Mouse (Mus musculus) forebrain, embryonic 11.5 days (tissue): ENCODE results near the gene Zfp688. TPM values are rescaled to one million over a fixed set of nuclear protein-coding genes. Genes with fewer than 3 reads are reported as not detected.
"Not testable (repeated sequence)": the region's sequence is repeated elsewhere in the genome, so short reads cannot be mapped to it uniquely, and the experiment has no call there.

Source experiments
- ATAC-seq: fragments of 200-750 bp; cut with Nextera tagmentation; replicated peaks from 2 replicates; pipeline ENCODE4 v1.8.0; 2017; ENCODE audit warnings: moderate TSS enrichment; ENCODE audit not compliant: low FRiP score
- DNase-seq: peaks from one replicate; pipeline ENCODE4 v3.0.0-alpha.2; 2017; ENCODE audit warnings: low spot score
- H3K27ac ChIP-seq: fragments of 300-500 bp; sonication (generic); 2 replicates; pipeline ENCODE4 v1.5.1; 2014; ENCODE audit warnings: low read depth, low read length
- H3K27me3 ChIP-seq: fragments of 300-500 bp; sonication (generic); 2 replicates; pipeline ENCODE4 v1.6.1; 2014; ENCODE audit warnings: mild to moderate bottlenecking, low read length, mixed read lengths; ENCODE audit not compliant: control insufficient read depth, insufficient read depth
- H3K36me3 ChIP-seq: fragments of 300-500 bp; sonication (generic); 2 replicates; pipeline ENCODE4 v1.6.1; 2014; ENCODE audit warnings: mild to moderate bottlenecking, low read length, moderate library complexity, mixed read lengths; ENCODE audit not compliant: control insufficient read depth, insufficient read depth
- H3K4me1 ChIP-seq: fragments of 300-500 bp; sonication (generic); replicated peaks from 2 replicates; pipeline ENCODE4 v1.6.1; 2014; ENCODE audit warnings: low read length, mixed read lengths; ENCODE audit not compliant: control insufficient read depth, insufficient read depth
- H3K4me2 ChIP-seq: fragments of 300-500 bp; sonication (generic); 2 replicates; pipeline ENCODE4 v1.6.1; 2014; ENCODE audit warnings: low read depth, mild to moderate bottlenecking, low read length, moderate library complexity, mixed read lengths; ENCODE audit not compliant: severe bottlenecking
- H3K4me3 ChIP-seq: fragments of 300-500 bp; sonication (generic); 2 replicates; pipeline ENCODE4 v1.5.1; 2014; ENCODE audit warnings: low read depth, low read length
- H3K9ac ChIP-seq: fragments of 300-500 bp; sonication (generic); 2 replicates; pipeline ENCODE4 v1.6.1; 2014; ENCODE audit warnings: low read length
- H3K9me3 ChIP-seq: fragments of 300-500 bp; sonication (generic); 2 replicates; pipeline ENCODE4 v1.6.1; 2016; ENCODE audit warnings: low read length, mixed read lengths; ENCODE audit not compliant: control insufficient read depth
- WGBS: fragments of 180-500 bp; shearing (Covaris S2); extraction: QIAGEN DNeasy Blood & Tissue Kit; methylation state at CpG from one replicate; pipeline ENCODE4 v1.1.7; 2014; 5-methylcytosine and 5-hydroxymethylcytosine counted together
- polyA plus RNA-seq: library from polyadenylated mRNA; unstranded; fragments of >200 nt; fragmentation: Nextera tagmentation; extraction: Ambion mirVana; gene quantifications from 2 replicates; pipeline ENCODE4 v1.2.1, GENCODE M21; 2014

The Zfp688 gene
- polyA plus RNA-seq, 1 experiment from 2014 or later = 35.7 TPM

- not testable (repeated sequence) for H3K4me3 ChIP-seq, ATAC-seq, H3K4me1 ChIP-seq, H3K4me2 ChIP-seq, H3K27me3 ChIP-seq, H3K9ac ChIP-seq, H3K9me3 ChIP-seq, H3K27ac ChIP-seq
- peak; percentile 41 for DNase-seq
- H3K36me3 ChIP-seq = peaks cover 17% of the 10 kb centered on the region; the same call in 1 of the 2 replicates
- 90% methylated on average over 3 of the region's 3 CpGs for WGBS
Measured at GRCm38 (mm10) chr7:127458371-127459122, 36.7 kb upstream of the Zfp688 start.

- no peak overlapping the region for H3K4me3 ChIP-seq
- H3K27me3 ChIP-seq = no peaks in the 10 kb centered on the region
- no peak overlapping the region for H3K9ac ChIP-seq
- peaks cover 17% of the 10 kb centered on the region; the same call in 1 of the 2 replicates for H3K36me3 ChIP-seq
- WGBS = 85% methylated on average over 7 of the region's 7 CpGs
- no peak overlapping the region for H3K27ac ChIP-seq
- no peak overlapping the region for H3K4me2 ChIP-seq
- no peak for ATAC-seq
- peaks cover 4% of the 10 kb centered on the region for H3K4me1 ChIP-seq
- H3K9me3 ChIP-seq = no peaks in the 10 kb centered on the region; the same call in 1 of the 2 replicates
- DNase-seq = no peak
Measured at GRCm38 (mm10) chr7:127454905-127455304, 33.0 kb upstream of the Zfp688 start.

- no peaks in the 10 kb centered on the region; the same call in 1 of the 2 replicates for H3K9me3 ChIP-seq
- no peak overlapping the region for H3K4me2 ChIP-seq
- no peak overlapping the region for H3K27ac ChIP-seq
- peaks cover 13% of the 10 kb centered on the region; the same call in 1 of the 2 replicates for H3K36me3 ChIP-seq
- no peak for ATAC-seq
- no peak overlapping the region for H3K4me3 ChIP-seq
- H3K27me3 ChIP-seq = no peaks in the 10 kb centered on the region
- 93% methylated on average over 2 of the region's 2 CpGs for WGBS
- peaks cover 6% of the 10 kb centered on the region for H3K4me1 ChIP-seq
- no peak for DNase-seq
- no peak overlapping the region; the same call in 1 of the 2 replicates for H3K9ac ChIP-seq
Measured at GRCm38 (mm10) chr7:127453056-127453455, 31.2 kb upstream of the Zfp688 start.

- Histone ChIP-seq H3K36me3 (peaks cover 2% of the 10 kb centered on the region; the same call in 1 of the 2 replicates), H3K4me1 (peaks cover 10% of the 10 kb centered on the region), H3K9me3 (no peaks in the 10 kb centered on the region), H3K4me2 (peak overlapping the region; percentile 86), H3K4me3 (peak overlapping the region; percentile 93), H3K27ac (peak overlapping the region; percentile 3; the same call in 1 of the 2 replicates), H3K27me3 (no peaks in the 10 kb centered on the region), H3K9ac (peak overlapping the region; percentile 99)
- ATAC-seq (no peak), DNase-seq (no peak)
- WGBS = 80% methylated on average over 7 of the region's 7 CpGs
Measured at GRCm38 (mm10) chr7:127449966-127450365, 28.1 kb upstream of the Zfp688 start.

- H3K9me3 ChIP-seq = no peaks in the 10 kb centered on the region
- H3K27ac ChIP-seq = peak within 1 kb of the TSS; percentile 93
- H3K4me1 ChIP-seq = peaks cover 10% of the 10 kb centered on the region
- peak; percentile 89 for ATAC-seq
- peak within 1 kb of the TSS; percentile 93 for H3K4me3 ChIP-seq
- H3K36me3 ChIP-seq = peaks cover 8% of the 10 kb centered on the region
- H3K9ac ChIP-seq = peak within 1 kb of the TSS; percentile 99
- peak within 1 kb of the TSS; percentile 86 for H3K4me2 ChIP-seq
- DNase-seq = peak; percentile 91
- no peaks in the 10 kb centered on the region for H3K27me3 ChIP-seq
- under 1% methylated on average over 54 of the region's 54 CpGs for WGBS
Measured at GRCm38 (mm10) chr7:127448521-127449300, 26.8 kb upstream of the Zfp688 start, which contains the start of gene Zfp689. Gene Zfp689 (minus strand): TSS chr7:127449158.

GRCm38 (mm10) chr7:127443976-127444375 lies 22.1 kb upstream of the Zfp688 start:
- H3K4me2 ChIP-seq = no peak overlapping the region
- H3K27me3 ChIP-seq = no peaks in the 10 kb centered on the region
- peaks cover 4% of the 10 kb centered on the region; the same call in 1 of the 2 replicates for H3K4me1 ChIP-seq
- ATAC-seq (no peak), DNase-seq (no peak)
- no peaks in the 10 kb centered on the region for H3K9me3 ChIP-seq
- peaks cover 13% of the 10 kb centered on the region for H3K36me3 ChIP-seq
- H3K4me3 ChIP-seq = no peak overlapping the region
- H3K9ac ChIP-seq = no peak overlapping the region
- WGBS = 91% methylated on average over 20 of the region's 20 CpGs
- H3K27ac ChIP-seq = no peak overlapping the region

- DNase-seq (no peak), ATAC-seq (no peak)
- no peaks in the 10 kb centered on the region for H3K4me1 ChIP-seq
- H3K27me3 ChIP-seq = no peaks in the 10 kb centered on the region
- H3K4me3 ChIP-seq = no peak overlapping the region
- no peak overlapping the region for H3K4me2 ChIP-seq
- no peak overlapping the region for H3K9ac ChIP-seq
- no peaks in the 10 kb centered on the region; the same call in 1 of the 2 replicates for H3K36me3 ChIP-seq
- 87% methylated on average over 3 of the region's 3 CpGs for WGBS
- no peaks in the 10 kb centered on the region; the same call in 1 of the 2 replicates for H3K9me3 ChIP-seq
- no peak overlapping the region for H3K27ac ChIP-seq
Measured at GRCm38 (mm10) chr7:127437724-127438123, 15.9 kb upstream of the Zfp688 start.

GRCm38 (mm10) chr7:127435206-127435605 lies 13.3 kb upstream of the Zfp688 start:
- H3K4me1 ChIP-seq = no peaks in the 10 kb centered on the region
- H3K27ac ChIP-seq = no peak overlapping the region
- DNase-seq (no peak), ATAC-seq (no peak)
- H3K27me3 ChIP-seq = no peaks in the 10 kb centered on the region
- no peak overlapping the region for H3K4me3 ChIP-seq
- no peak overlapping the region for H3K9ac ChIP-seq
- no peaks in the 10 kb centered on the region; the same call in 1 of the 2 replicates for H3K9me3 ChIP-seq
- 91% methylated on average over 4 of the region's 4 CpGs for WGBS
- no peaks in the 10 kb centered on the region; the same call in 1 of the 2 replicates for H3K36me3 ChIP-seq
- H3K4me2 ChIP-seq = no peak overlapping the region
